Mouse (Mus musculus) inflammation-experienced regulatory T-cells, adult 6 months (primary cell): ENCODE results near the gene Cdkn1b. TPM values are rescaled to one million over a fixed set of nuclear protein-coding genes. Genes with fewer than 3 reads are reported as not detected.
A peak's percentile ranks its signal among the peaks of the same experiment; 100 is the strongest.

Experiments
- ATAC-seq: one replicate; pipeline ENCODE4 v1.8.0; 2017
- polyA plus RNA-seq, 3 experiments: library from polyadenylated mRNA; unstranded; fragments of 100-300 nt; shearing (Covaris generic); gene quantifications; one replicate each; pipeline ENCODE4 v1.2.1; 2017

Cdkn1b gene
- polyA plus RNA-seq, 3 experiments from 2014 or later, result 29.4 to 55.7 (median 51.9) TPM

DNA sequence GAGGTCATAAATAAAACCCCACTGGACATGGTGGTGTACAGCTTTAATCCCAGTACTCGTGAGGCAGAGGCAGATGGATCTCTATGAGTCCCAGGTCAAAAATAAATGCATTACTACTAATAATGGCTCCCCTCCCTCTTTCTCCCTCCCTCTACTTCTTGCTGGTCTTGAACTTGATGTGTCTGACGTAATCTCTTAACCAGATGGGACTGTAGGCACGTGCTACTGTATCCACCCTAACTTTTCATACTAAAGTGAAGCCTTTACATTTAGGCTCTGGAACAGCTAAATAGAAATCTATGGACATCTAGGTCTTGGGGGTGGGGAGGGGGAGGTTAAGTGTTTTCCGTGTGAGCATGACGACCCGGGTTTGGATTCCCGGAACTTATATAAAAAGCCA lies 10.2 kb downstream of the Cdkn1b start:
- no peak for ATAC-seq

DNA sequence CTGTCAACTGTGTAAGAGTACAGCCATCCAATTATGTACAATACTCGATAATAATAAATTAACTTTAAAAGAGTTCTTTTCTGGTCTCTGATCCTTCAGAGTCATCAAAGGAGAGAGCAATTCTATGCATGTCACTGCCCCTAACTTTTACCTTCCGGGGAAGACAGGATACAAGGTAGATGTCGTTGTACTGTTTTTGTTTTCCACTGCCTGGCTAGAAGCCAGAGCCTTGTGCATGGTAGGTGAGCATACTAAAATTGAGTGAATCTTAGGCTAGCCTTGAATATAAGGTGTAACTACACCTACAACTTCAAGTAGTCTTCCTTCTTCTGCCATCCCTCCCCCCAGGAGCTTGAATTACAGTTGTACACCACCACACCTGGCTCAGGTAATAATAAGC lies 10.9 kb downstream of the Cdkn1b start:
- ATAC-seq, result no peak

DNA sequence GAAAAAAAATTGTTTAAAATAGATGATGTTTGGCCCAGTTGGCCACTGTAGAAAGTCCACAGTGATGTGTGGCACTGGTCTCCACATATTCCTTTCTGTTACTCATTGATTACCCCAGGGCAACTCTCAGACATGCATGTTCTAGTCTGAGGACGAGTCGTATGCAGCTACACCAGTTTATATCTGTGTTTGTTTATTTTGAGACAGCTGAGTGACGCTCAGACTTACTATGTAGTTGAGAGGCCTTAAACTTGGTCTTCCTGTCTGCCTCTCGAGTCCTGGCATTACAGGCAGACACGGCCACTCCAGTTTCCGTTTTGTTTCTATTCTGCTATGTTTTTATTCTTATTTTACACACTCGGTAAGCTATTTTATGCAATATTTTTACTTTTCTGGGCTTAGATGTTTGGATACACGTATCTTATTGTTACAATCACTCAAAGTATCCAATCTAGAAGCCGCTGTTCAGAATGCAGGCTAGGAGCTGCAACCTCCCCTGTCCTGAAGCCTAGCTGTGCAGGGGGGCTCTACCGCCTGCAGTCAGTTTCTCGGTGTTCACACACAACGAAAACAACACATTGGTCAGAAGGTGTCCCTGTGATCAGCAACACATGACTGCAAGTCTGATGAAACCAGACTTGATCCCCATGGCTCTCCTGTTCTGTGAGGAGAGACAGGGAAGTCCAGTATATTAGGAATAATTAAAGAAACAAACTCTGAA lies 12.4 kb downstream of the Cdkn1b start:
- peak; percentile 37 for ATAC-seq

DNA sequence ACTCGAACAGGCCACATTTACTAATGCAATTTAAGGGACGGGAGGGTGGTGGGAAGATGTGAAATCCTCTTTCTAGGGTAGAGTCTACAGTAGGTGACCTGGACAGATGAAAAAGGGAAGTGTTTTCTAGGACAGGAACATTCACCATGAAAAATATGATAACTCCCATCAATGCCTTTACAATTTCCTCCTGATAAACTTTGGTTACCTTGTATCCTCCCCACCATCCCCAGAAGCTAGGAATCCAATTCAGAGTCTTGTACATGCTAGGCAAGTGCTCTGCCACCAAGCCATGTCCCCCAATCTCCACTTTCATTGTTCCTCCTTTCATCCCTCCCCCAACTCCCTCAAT lies 13.0 kb downstream of the Cdkn1b start:
- no peak for ATAC-seq

DNA sequence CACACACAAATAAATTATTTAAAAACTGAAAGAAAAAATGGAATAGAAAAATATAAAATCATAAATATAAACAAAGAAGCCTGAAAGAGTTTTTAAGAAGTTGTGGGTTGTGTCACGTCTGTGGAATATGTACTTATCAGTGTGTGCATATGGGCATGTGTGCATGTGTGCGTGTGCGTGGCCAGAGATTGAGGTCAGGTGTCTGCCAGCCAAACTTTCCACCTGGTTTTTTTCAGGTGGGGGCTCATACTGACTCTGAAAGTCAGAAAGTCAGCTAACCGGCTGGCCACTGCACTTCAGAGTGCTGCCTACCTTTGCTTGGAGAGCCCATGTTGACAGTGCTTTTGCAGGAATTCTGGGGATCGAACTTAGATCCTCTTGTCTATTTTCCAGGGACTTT lies 14.1 kb downstream of the Cdkn1b start:
- no peak for ATAC-seq

DNA sequence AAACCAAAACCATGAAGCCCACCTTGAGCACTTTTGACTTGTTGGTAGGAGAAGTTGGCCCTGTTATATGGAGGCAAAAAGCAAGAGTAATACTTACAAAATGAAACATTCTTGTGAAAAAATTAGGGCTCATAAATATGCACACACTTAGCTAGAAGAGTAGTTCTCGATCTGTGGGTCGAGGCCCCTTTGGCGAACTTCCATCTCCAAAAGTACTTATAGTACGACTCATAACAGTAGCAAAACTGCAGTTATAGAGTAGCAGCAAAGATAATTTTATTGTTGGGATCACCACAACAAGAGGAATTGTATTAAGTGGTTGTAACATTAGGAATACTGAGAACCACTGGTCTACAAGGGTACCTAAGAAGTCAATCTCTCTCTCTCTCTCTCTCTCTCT lies 19.6 kb downstream of the Cdkn1b start:
- ATAC-seq, result no peak

DNA sequence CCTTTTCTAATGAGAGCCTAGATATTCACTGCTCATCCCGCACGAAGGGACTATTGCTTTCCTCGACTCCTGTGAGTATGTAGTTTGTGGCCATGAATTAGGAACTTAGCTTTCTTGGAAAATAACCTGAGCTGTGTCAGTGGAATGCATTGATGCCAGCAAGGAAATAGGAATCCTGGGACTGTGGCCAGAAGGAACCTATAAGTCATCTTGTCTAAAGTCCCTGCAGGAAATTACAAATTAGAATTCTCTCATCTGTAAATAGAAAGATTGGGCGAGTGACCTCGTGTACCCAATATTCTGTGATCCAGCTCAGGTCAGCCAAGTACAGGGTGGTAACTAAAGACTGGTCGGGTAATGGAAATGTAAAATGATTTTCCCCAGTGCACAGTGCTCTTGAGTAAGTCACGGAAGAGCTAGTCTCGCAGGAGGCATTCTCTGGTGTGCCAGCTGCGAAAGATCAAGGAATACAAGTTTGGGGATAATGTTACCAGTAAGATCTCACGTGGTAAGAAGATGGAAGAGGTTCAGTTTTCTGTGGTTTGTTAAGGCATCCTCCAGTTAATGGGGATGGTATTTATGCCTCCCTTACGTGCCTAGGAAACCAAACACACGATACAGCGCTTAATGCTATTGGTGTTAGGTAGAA lies 23.7 kb downstream of the Cdkn1b start:
- ATAC-seq, result no peak

DNA sequence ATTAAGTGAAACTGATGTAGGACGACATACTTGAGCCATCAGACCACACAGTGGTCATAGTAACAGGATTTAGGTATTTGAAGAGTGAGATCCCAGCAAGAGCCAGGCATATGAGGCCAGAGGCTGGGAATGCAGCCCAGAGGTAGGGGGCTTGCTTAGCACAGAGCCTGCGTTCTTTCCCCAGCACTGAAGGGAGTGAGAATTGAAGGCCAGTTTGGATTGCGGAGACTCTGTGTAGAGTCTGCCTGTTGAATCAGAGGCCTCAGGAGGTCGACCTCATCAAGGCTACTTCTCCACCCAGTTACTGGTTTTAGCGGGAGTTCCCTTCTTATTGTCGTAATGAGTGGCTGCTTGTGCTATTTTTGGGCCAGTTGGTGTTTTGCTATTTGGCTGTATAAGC lies 25.9 kb downstream of the Cdkn1b start:
- ATAC-seq, result no peak

DNA sequence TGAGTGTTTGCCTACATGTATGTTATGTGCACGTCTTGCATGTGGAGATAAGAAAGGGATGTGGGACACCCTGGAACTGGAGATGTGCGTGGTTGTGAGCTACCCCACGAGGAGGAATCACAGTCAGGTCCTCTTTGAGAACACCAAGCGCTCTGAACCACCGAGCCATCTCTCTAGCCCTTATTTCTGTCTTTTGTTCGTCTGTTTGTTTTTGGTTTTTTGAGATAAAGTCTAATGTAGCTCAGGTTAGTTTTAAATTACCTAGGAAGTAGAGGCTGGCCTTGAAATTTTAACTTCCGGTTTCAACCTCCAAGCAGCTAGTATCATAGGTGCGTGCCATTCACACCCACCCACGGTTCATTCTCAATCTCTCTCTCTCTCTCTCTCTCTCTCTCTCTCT lies 26.7 kb downstream of the Cdkn1b start:
- peak; percentile 84 for ATAC-seq

DNA sequence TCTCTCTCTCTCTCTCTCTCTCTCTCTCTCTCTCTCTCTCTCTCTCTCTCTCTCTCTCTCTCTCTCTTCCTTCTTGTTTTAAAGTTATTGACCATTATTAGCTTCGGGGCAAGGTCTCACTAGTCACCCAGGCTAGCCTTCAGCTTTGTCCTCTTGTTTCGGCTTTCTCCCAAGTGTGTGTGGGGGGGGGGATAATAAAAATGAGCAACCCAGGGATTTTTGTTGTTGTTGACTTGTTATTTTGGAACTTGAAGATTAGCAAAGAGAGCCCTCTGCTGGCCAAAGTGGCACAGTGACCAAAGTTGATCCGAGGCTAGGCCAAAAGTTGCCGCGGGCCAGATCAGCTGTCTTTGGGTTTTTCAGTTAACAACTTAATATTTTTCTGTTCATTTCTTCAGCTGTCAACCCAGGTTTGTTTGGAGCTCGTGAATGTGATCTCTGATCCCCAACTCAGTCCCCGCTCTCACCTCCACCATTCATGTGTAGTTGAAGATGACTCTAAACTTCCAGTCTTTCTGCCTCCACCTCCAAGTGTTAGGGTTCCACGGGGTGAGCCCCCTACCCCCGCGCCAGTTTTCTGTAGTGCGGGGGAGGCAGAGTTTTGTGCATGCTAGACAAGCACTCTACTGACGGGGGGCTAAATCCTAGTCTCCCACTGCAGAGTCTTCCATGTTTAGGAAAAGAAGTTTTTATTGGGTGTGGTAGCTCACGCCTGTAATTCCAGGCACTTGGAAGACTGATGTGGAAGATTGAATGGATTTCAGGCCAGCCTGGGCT lies 27.3 kb downstream of the Cdkn1b start:
- ATAC-seq, result peak; percentile 72

DNA sequence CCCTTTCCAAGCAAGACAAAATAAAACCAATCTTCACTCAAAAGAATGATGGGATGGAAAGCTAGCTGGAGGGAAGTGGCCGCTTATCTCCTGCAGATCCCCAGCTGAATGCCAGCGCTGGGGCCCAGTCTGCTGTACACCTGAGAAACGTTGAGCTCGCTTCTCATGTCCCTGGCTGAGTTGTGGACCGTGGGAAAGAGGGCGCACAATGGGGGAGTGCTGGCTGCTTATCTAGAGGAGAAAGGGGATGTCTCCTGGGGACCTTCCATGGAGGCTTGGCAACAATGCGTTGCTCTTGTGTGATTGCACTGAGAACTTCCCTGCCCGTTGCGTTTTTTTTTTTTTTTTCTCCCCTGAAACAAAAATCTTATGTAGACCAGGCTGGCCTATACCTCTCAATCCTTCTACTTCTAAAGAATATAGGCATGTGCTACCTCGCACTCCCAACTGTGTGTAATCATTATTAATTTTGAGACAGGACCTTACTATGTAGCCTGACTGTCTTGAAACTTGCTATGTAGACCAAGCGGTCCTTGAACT lies 28.4 kb downstream of the Cdkn1b start:
- no peak for ATAC-seq

DNA sequence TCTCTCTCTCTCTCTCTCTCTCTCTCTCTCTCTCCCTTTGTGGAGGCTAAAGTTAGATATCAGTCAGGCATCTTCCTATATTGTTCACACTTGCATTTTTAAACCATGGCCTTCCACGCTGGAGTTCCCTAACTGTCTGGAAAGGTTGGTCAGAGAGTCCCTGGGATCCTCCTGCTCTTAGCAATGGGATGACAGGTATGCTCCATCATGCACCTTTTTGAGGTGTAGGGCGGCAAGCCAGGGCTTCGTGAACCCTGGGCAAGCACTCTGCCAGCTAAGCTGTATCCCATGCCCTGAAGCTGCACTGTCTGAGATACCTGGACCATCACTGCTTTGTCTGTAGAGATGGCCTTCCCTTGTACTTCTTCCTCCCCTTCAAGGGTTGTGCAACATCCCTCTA lies 29.0 kb downstream of the Cdkn1b start:
- ATAC-seq, result no peak

DNA sequence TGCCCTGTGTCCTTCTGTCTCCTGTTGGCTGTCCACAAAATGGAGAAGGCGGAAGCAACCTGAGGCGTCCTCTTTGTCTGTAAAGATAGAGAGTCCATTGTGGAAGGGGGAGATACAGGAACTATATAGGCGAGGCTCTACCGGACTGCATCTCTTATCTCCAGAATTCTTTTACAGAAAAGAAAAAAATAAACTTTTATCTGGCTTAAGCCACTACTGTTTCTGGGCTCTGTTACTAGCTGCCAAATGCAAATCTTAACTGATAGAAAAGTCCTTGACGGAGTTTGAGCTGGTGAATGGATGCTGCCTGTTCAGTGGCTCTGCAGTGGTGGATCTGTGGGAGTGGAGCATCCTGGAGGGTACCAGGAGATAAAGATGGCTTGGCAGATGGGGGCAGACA lies 31.2 kb downstream of the Cdkn1b start:
- no peak for ATAC-seq

DNA sequence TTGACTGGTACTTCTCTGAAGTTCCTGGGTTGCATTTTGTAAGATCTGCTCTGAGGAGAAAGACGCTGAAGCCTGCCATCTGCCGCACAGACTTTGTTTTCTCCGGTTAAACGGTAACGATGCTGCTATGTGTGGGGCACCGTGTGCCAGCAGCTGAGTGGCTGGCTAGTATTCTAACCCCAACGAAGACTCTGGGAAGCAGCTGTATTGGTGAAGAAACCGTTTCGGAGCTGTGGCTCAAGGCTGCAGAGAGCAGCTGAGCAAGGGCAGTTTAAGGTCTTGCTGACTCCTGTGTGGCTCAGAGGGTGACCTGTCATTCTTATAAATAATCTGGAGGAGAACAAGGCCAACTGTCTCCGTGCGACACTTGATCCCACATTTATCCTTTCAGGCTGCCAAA lies 33.8 kb downstream of the Cdkn1b start:
- no peak for ATAC-seq

DNA sequence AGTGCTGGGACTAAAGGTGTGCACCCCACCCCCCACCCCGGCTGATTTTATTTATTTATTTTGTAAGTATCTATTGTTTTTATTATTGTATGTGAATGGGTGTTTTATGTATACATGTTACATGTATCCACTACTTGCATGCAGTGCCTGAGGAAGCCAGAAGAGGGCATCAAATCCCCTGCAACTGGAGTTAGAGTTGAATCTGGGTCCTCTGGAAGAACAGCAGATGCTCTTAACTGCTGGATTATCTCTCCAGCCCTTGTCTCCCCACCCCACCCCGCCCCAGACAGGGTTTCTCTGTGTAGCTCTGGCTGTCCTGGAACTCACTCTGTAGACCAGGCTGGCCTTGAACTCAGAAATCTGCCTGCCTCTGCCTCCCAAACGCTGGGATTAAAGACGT lies 36.2 kb downstream of the Cdkn1b start:
- ATAC-seq, result no peak

DNA sequence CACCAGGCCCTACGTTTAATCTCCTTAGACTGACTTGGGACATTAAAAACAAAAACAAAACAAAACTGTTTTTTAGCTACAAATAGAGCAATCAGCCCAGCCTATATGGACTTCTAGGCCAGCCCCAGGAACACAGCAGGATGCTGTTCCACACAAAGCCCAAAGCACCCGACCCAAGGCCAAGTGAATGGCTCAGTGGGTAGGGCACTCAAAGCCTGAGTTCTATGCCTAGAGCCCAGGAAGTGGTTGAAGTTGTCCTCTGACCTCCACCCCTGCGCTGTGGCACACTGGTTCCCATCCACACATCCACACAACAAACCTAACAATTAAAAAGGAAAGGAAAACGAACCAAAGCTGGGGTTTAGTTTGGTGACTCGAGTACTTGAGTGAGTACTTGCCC lies 41.1 kb downstream of the Cdkn1b start:
- ATAC-seq, result no peak

DNA sequence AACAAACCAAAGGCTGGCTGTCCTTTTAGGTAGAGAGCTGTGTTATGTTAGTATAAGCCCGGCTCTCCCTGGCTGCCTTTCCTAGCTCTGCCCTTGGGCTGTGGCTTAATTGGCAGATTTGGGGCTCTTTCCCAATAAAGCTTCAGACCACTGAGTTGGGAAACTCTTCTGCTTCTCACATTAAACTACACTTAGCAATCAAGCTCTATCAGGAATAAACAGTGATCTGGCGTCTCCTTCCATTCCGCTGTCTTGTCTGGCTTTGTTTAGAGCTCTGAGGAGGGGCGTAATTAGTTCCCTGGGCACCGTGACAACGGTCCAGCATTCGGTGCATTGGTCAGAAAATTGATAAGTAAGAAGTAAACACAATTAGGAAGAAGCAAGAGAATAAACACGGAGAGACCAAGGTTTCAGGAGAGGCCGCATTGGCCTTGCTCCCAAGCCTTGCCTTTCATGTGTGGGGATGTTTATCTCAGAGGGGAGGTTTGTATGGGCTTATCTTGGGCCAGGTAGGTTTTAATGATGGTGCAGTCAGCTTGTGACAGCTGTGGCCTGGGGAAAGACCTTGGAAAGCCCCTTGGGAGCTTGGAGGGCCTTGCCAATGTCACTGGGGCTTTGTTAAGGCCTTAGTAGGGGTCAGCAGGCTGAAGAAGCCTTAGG lies 41.8 kb downstream of the Cdkn1b start:
- ATAC-seq, result no peak

DNA sequence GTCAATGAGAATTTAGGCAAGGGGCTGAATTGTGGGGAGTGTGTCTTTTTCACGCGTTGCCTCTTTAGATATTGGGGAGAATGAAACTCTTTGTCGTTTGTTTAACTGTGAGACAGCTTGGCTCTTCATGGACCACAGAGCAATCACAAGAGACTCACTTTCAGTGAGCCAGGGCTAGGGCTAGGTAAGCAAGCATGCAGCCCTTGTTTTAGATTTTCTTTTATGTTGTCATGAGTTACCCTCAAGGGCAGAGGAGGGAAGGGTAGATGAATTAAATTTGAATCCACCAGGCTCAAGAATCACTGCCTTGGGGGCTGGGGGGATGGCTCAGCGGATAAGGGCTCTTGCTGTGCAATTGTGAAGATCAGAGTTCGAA lies 42.3 kb downstream of the Cdkn1b start:
- ATAC-seq, result no peak

DNA sequence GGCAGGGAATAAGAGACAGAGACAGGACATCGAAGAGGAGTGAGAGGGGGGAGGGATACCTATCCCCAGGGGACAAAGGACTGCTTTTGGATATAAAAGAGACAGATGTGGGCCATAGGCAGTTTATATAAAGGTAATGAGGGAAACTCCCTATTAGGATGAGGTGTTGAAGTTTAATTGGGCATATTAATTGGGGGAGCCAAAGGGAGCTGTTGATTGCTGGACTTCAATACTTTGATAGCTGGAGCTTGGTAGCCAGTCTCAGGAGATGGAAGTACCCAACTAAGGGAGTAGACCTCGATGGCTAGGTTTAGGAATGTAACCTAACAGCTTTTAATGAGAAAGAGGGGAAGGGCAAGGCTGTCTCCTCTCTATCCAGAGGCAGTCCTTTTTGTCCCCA lies 43.7 kb downstream of the Cdkn1b start:
- no peak for ATAC-seq

DNA sequence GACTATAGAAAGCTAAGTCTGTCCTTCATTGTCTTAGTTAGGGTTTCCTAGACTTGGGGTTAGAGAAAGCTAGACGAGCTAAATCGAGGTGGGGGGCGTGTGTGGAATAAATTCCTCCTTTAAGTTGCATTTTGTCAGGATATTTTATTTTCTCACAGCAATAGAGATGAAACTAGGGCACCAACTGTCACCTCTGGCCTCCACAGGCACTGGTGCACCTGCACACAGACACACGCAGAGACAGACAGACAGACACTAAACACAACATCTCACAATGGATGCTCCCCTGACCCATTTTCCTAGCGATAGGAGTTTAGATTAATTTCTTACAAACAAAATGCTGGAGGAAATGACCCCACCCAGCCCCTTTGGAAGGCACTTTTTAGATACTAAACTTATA lies 46.5 kb downstream of the Cdkn1b start:
- no peak for ATAC-seq

DNA sequence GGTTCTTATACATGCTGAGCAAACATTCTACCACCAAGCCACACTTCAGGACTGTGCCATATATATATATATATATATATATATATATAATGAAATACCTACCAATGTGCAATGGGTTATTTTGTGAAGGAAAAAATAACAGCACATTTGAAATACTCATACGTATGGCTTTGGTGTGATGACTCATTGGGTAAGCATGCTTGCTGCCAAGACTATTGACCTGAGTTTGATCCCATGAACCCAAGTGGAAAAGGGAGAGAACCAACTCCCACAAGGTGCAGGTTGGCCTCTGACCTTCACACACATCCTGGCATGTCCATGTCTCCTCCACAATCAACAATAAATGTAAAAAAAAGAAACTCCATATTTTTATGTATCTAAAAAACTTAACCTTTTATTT lies 48.1 kb downstream of the Cdkn1b start:
- ATAC-seq, result no peak

DNA sequence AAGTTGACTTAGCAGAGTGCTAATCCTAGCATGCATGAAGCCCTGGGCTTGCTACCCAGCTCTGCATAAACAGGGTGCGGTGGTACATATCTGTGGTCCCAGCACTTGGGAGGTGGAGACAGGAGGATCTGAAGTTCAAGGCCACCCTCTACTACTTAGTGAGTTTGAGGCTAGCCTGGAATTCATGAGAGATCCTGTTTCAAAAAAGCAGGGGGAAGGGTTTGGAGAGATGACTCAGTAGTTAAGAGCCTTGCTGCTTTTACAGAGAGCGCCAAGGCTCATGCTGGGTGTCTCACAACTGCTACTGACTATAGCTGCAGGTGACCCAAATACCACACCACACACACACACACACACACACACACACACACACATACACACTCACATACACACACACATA lies 49.3 kb downstream of the Cdkn1b start:
- no peak for ATAC-seq

DNA sequence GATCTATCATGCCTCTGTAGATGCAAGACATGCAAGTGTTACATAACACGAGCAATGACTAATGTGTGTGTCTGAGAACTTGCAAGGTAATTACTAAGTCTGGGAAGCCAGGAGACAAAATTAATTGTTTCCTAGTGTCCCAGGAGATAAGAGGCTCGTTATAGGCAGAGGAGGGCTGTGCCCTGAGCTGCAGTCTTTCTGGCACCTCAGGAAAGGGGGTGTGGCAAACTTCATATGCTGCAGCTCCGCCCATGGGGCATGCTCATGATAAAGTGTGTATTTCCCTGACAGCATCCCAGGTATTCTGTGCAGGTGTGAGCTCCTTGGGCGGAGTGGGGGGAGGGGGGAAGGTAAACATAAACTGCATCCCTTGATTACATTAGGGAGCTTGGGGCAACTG lies 51.9 kb downstream of the Cdkn1b start:
- ATAC-seq, result no peak
